Mouse (Mus musculus) mesoderm, embryonic 11.5 days (tissue): Measurements from ENCODE around the gene B3gnt3.

Source experiments
- DNase-seq: peaks from one replicate; pipeline ENCODE4 v3.0.0-alpha.2; 2012; ENCODE audit warnings: low read depth, low spot score

The B3gnt3 gene

GRCm38 (mm10) chr8:71679116-71679515, 22.5 kb downstream of the B3gnt3 start:
- no peak for DNase-seq

- no peak for DNase-seq
Observed at GRCm38 (mm10) chr8:71678216-71678615, 23.4 kb downstream of the B3gnt3 start.

GRCm38 (mm10) chr8:71677555-71677954, 24.0 kb downstream of the B3gnt3 start:
- DNase-seq = no peak

GRCm38 (mm10) chr8:71676803-71677202, 24.8 kb downstream of the B3gnt3 start:
- no peak for DNase-seq

GRCm38 (mm10) chr8:71676020-71676741, 25.4 kb downstream of the B3gnt3 start, which contains the start of gene Jak3:
Gene Jak3, plus strand, starts transcription at chr8:71676296.
- no peak for DNase-seq

GRCm38 (mm10) chr8:71675456-71676019, 26.1 kb downstream of the B3gnt3 start:
- no peak for DNase-seq

GRCm38 (mm10) chr8:71674071-71674470, 27.5 kb downstream of the B3gnt3 start:
- DNase-seq = no peak

- no peak for DNase-seq
Observed at GRCm38 (mm10) chr8:71672168-71672735, 29.3 kb downstream of the B3gnt3 start.

GRCm38 (mm10) chr8:71671549-71671965, 30.0 kb downstream of the B3gnt3 start, which contains the start of gene Unc13a:
Gene Unc13a, minus strand, starts transcription at chr8:71671757.
- DNase-seq = peak; percentile 93

GRCm38 (mm10) chr8:71670621-71671548, 30.7 kb downstream of the B3gnt3 start:
- peak; percentile 85 for DNase-seq

GRCm38 (mm10) chr8:71670198-71670597, 31.4 kb downstream of the B3gnt3 start:
- no peak for DNase-seq

GRCm38 (mm10) chr8:71668220-71668975, 33.2 kb downstream of the B3gnt3 start:
- no peak for DNase-seq

- DNase-seq = no peak
Observed at GRCm38 (mm10) chr8:71667256-71667655, 34.3 kb downstream of the B3gnt3 start.

GRCm38 (mm10) chr8:71666855-71667254, 34.7 kb downstream of the B3gnt3 start:
- DNase-seq = no peak

GRCm38 (mm10) chr8:71665331-71666130, 36.1 kb downstream of the B3gnt3 start:
- peak; percentile 89 for DNase-seq

GRCm38 (mm10) chr8:71660325-71661120, 41.1 kb downstream of the B3gnt3 start:
- DNase-seq = peak; percentile 92

GRCm38 (mm10) chr8:71659751-71660150, 41.8 kb downstream of the B3gnt3 start:
- DNase-seq = no peak

GRCm38 (mm10) chr8:71658515-71659049, 43.0 kb downstream of the B3gnt3 start:
- DNase-seq = no peak

GRCm38 (mm10) chr8:71657816-71658215, 43.8 kb downstream of the B3gnt3 start:
- no peak for DNase-seq
